Mouse (Mus musculus) midbrain, embryonic 13.5 days (tissue): Measurements from ENCODE around the gene Myo6. TPM values are rescaled to one million over a fixed set of nuclear protein-coding genes. Genes with fewer than 3 reads are reported as not detected.
A peak's percentile ranks its signal among the peaks of the same experiment; 100 is the strongest.

ENCODE experiments used
- ATAC-seq: fragments of 200-750 bp; cut with Nextera tagmentation; 2 replicates; pipeline ENCODE4 v1.8.0; 2017; ENCODE audit warnings: mild to moderate bottlenecking, moderate TSS enrichment, moderate library complexity
- H3K27ac ChIP-seq: fragments of 300-500 bp; sonication (generic); 2 replicates; pipeline ENCODE4 v1.5.1; 2015; ENCODE audit warnings: inconsistent platforms, mild to moderate bottlenecking, moderate library complexity
- H3K27me3 ChIP-seq: fragments of 300-500 bp; sonication (generic); 2 replicates; pipeline ENCODE4 v1.6.1; 2015; ENCODE audit warnings: mild to moderate bottlenecking, inconsistent platforms
- H3K36me3 ChIP-seq: fragments of 300-500 bp; sonication (generic); 2 replicates; pipeline ENCODE4 v1.6.1; 2015; ENCODE audit warnings: mild to moderate bottlenecking, inconsistent platforms
- H3K4me1 ChIP-seq: fragments of 300-500 bp; sonication (generic); replicated peaks from 2 replicates; pipeline ENCODE4 v1.6.1; 2015; ENCODE audit warnings: inconsistent platforms
- H3K4me2 ChIP-seq: fragments of 300-500 bp; sonication (generic); replicated peaks from 2 replicates; pipeline ENCODE4 v1.6.1; 2015; ENCODE audit warnings: moderate library complexity, mild to moderate bottlenecking, inconsistent platforms
- H3K4me3 ChIP-seq: fragments of 300-500 bp; sonication (generic); replicated peaks from 2 replicates; pipeline ENCODE4 v1.5.1; 2015; ENCODE audit warnings: mild to moderate bottlenecking, inconsistent platforms
- H3K9ac ChIP-seq: fragments of 300-500 bp; sonication (generic); replicated peaks from 2 replicates; pipeline ENCODE4 v1.6.1; 2015; ENCODE audit warnings: mild to moderate bottlenecking, inconsistent platforms
- H3K9me3 ChIP-seq: fragments of 300-500 bp; sonication (generic); 2 replicates; pipeline ENCODE4 v1.6.1; 2016; ENCODE audit warnings: mild to moderate bottlenecking, inconsistent platforms
- WGBS: fragments of 180-500 bp; shearing (Covaris S2); methylation state at CpG from one replicate; pipeline ENCODE4 v1.1.7; 2015; 5-methylcytosine and 5-hydroxymethylcytosine counted together
- polyA plus RNA-seq: library from polyadenylated mRNA; unstranded; fragments of >200 nt; fragmentation: Nextera tagmentation; extraction: Ambion mirVana; gene quantifications from 2 replicates; pipeline ENCODE4 v1.2.1, GENCODE M21; 2015

Gene Myo6
- polyA plus RNA-seq, 1 experiment from 2014 or later, result 15.4 TPM

GRCm38 (mm10) chr9:80280724-80281123, 115.9 kb downstream of the Myo6 start:
- Histone ChIP-seq H3K27ac (no peak overlapping the region), H3K9me3 (no peaks in the 10 kb centered on the region), H3K36me3 (peaks cover 5% of the 10 kb centered on the region; the same call in 1 of the 2 replicates), H3K9ac (no peak overlapping the region), H3K27me3 (no peaks in the 10 kb centered on the region), H3K4me1 (0 out of 2 replicates have a peak, but pooled peaks cover 3% of the 10 kb centered on the region), H3K4me2 (no peak overlapping the region), H3K4me3 (no peak overlapping the region)
- WGBS, result 92% methylated on average over 1 of the region's 1 CpGs
- no peak for ATAC-seq

DNA sequence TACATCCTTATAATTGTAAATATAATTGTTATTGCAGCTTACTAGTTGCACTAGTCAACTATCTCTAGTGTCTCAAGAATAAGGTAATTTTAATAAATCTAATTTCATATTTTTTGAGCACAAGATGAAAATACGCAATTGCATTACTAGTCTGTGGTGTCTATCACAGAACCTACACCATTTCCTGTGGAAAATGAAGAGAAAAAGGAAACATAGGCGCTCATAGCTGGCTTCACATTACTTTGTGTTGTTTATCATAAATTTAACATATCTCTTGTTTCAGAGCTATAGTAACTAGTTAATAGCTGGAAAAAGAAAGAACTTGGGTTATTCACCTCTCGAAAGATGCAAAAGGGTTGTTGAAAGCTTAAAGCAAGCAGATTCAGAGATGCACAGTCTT, 117.6 kb downstream of the Myo6 start:
- Histone ChIP-seq H3K4me1 (no peaks in the 10 kb centered on the region), H3K4me3 (no peak overlapping the region), H3K27ac (no peak overlapping the region), H3K9ac (no peak overlapping the region), H3K27me3 (no peaks in the 10 kb centered on the region), H3K9me3 (no peaks in the 10 kb centered on the region), H3K36me3 (peaks cover 5% of the 10 kb centered on the region; the same call in 1 of the 2 replicates), H3K4me2 (no peak overlapping the region)
- ATAC-seq, result no peak
- WGBS, result 93% methylated on average over 3 of the region's 3 CpGs

- ATAC-seq, result no peak
- Histone ChIP-seq H3K9ac (no peak overlapping the region), H3K9me3 (no peaks in the 10 kb centered on the region), H3K4me3 (no peak overlapping the region), H3K27ac (no peak overlapping the region), H3K36me3 (peaks cover 5% of the 10 kb centered on the region), H3K4me2 (no peak overlapping the region), H3K27me3 (no peaks in the 10 kb centered on the region), H3K4me1 (no peaks in the 10 kb centered on the region)
- WGBS, result 88% methylated on average over 2 of the region's 2 CpGs
Measured at GRCm38 (mm10) chr9:80284539-80285174, 119.8 kb downstream of the Myo6 start.

DNA sequence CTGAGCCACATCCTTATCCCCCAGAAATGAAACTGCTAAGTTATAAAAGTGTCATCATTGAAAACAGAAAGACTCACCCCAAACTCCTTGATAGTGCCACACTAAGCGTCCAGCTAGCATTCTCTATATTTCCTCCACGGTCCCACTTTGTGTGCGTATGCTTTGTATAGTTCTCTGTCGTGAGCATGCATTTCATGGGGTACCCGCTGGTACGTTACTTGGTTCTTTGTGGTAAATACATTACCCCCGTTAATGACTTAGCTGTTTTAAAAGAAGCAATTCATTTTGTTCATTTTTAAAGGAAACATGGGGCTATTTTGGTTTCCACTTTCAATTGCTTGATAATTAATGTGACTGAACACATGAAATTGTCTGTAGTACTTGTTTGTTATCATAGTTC, 122.0 kb downstream of the Myo6 start:
- Histone ChIP-seq H3K4me2 (no peak overlapping the region), H3K4me1 (no peaks in the 10 kb centered on the region), H3K4me3 (no peak overlapping the region), H3K27ac (no peak overlapping the region), H3K9ac (no peak overlapping the region), H3K9me3 (no peaks in the 10 kb centered on the region), H3K36me3 (peaks cover 11% of the 10 kb centered on the region), H3K27me3 (no peaks in the 10 kb centered on the region)
- 92% methylated on average over 7 of the region's 7 CpGs for WGBS
- no peak for ATAC-seq

- Histone ChIP-seq H3K27ac (no peak overlapping the region), H3K27me3 (no peaks in the 10 kb centered on the region), H3K4me3 (no peak overlapping the region), H3K4me2 (no peak overlapping the region), H3K9me3 (no peaks in the 10 kb centered on the region), H3K36me3 (peaks cover 11% of the 10 kb centered on the region), H3K4me1 (no peaks in the 10 kb centered on the region), H3K9ac (no peak overlapping the region)
- ATAC-seq, result peak; percentile 53; the same call in 1 of the 2 replicates
- 56% methylated on average over 2 of the region's 2 CpGs for WGBS
Measured at GRCm38 (mm10) chr9:80293056-80293584, 128.3 kb downstream of the Myo6 start.

GRCm38 (mm10) chr9:80296086-80296485, 131.3 kb downstream of the Myo6 start:
- H3K9ac ChIP-seq, result no peak overlapping the region
- no peak overlapping the region for H3K4me2 ChIP-seq
- H3K9me3 ChIP-seq, result no peaks in the 10 kb centered on the region
- WGBS, result 85% methylated on average over 4 of the region's 4 CpGs
- H3K4me1 ChIP-seq, result no peaks in the 10 kb centered on the region
- no peak overlapping the region for H3K27ac ChIP-seq
- no peak overlapping the region for H3K4me3 ChIP-seq
- no peak for ATAC-seq
- H3K36me3 ChIP-seq, result peaks cover 5% of the 10 kb centered on the region
- H3K27me3 ChIP-seq, result no peaks in the 10 kb centered on the region

DNA sequence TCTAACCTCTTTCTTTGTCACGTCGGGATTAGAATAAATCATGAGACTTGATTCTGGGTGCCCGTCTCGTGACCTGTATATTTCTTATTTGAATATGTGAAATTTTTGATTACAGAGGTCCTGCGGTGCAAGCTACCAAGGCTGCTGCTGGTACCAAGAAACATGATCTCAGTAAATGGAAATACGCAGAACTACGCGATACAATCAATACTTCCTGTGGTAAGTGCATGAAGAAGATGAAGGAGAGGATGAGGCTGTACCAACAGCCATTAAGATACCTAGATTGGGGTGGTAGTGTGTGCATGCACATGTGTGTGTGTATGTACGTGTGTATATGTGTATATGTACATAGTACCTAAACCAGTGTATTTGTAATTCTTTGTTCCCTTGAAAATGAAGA, 134.2 kb downstream of the Myo6 start:
- H3K36me3 ChIP-seq, result no peaks in the 10 kb centered on the region
- H3K27me3 ChIP-seq, result no peaks in the 10 kb centered on the region
- H3K4me2 ChIP-seq, result no peak overlapping the region
- no peaks in the 10 kb centered on the region for H3K4me1 ChIP-seq
- ATAC-seq, result no peak
- no peak overlapping the region for H3K9ac ChIP-seq
- WGBS, result 92% methylated on average over 9 of the region's 9 CpGs
- H3K4me3 ChIP-seq, result no peak overlapping the region
- H3K27ac ChIP-seq, result no peak overlapping the region
- H3K9me3 ChIP-seq, result no peaks in the 10 kb centered on the region

- no peaks in the 10 kb centered on the region for H3K9me3 ChIP-seq
- H3K27me3 ChIP-seq, result no peaks in the 10 kb centered on the region
- no peak overlapping the region for H3K9ac ChIP-seq
- H3K4me3 ChIP-seq, result no peak overlapping the region
- H3K27ac ChIP-seq, result no peak overlapping the region
- peaks cover 7% of the 10 kb centered on the region for H3K4me1 ChIP-seq
- ATAC-seq, result no peak
- 80% methylated on average over 4 of the region's 4 CpGs for WGBS
- no peak overlapping the region for H3K4me2 ChIP-seq
- no peaks in the 10 kb centered on the region for H3K36me3 ChIP-seq
Measured at GRCm38 (mm10) chr9:80303518-80303917, 138.7 kb downstream of the Myo6 start.

DNA sequence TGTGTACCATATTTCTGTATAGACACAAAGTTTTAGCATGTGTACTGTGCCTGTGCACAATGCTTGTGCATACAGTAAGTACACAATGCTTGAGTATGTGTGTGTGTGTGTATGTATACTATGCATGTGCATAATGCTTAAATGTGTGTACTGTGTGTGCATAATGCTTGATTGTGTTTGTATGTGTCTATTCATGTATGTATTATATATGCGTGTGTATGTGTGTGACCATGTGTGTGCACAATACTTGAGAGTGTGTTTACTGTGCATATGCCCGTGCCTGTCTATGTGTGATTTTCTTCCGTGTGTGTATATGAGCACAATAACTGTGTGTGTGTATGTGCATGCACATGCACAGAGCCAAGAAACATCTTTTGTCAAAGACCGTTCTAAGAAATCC, 141.6 kb downstream of the Myo6 start:
- no peaks in the 10 kb centered on the region for H3K9me3 ChIP-seq
- peaks cover 7% of the 10 kb centered on the region for H3K4me1 ChIP-seq
- WGBS, result 87% methylated on average over 4 of the region's 4 CpGs
- H3K27me3 ChIP-seq, result no peaks in the 10 kb centered on the region
- ATAC-seq, result peak; percentile 81
- H3K4me3 ChIP-seq, result peak overlapping the region; percentile 20; the same call in 1 of the 2 replicates
- H3K36me3 ChIP-seq, result no peaks in the 10 kb centered on the region
- peak overlapping the region; percentile 44 for H3K4me2 ChIP-seq
- peak overlapping the region; percentile 68; the same call in 1 of the 2 replicates for H3K27ac ChIP-seq
- no peak overlapping the region; the same call in 1 of the 2 replicates for H3K9ac ChIP-seq

DNA sequence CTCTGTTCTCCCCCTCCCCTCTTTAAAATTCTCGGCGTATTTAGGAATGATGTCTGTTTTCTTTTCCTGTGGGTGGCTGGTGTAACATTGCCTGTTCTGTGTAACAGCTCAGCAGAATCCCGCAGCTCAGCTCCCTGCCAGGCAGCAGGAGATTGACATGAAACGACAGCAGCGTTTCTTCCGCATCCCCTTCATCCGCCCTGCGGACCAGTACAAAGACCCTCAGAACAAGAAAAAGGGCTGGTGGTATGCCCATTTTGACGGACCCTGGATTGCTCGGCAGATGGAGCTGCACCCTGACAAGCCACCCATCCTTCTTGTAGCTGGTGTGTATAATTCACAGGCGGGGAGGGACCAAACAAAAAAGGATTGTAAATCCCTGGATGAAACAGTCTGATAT, 142.0 kb downstream of the Myo6 start:
- Histone ChIP-seq H3K4me3 (peak overlapping the region; percentile 20), H3K27ac (peak overlapping the region; percentile 68), H3K36me3 (no peaks in the 10 kb centered on the region), H3K9me3 (no peaks in the 10 kb centered on the region), H3K9ac (peak overlapping the region; percentile 46; the same call in 1 of the 2 replicates), H3K4me1 (peaks cover 7% of the 10 kb centered on the region), H3K4me2 (peak overlapping the region; percentile 44), H3K27me3 (no peaks in the 10 kb centered on the region)
- peak; percentile 96 for ATAC-seq
- 27% methylated on average over 11 of the region's 11 CpGs for WGBS

- Histone ChIP-seq H3K4me1 (peaks cover 7% of the 10 kb centered on the region), H3K9ac (no peak overlapping the region), H3K4me3 (no peak overlapping the region), H3K9me3 (no peaks in the 10 kb centered on the region), H3K27ac (no peak overlapping the region), H3K27me3 (no peaks in the 10 kb centered on the region), H3K4me2 (no peak overlapping the region), H3K36me3 (no peaks in the 10 kb centered on the region)
- WGBS, result 88% methylated on average over 13 of the region's 13 CpGs
- ATAC-seq, result peak; percentile 51; the same call in 1 of the 2 replicates
Measured at GRCm38 (mm10) chr9:80307629-80308028, 142.8 kb downstream of the Myo6 start.

GRCm38 (mm10) chr9:80313610-80314009, 148.8 kb downstream of the Myo6 start:
- Histone ChIP-seq H3K4me1 (no peaks in the 10 kb centered on the region), H3K36me3 (no peaks in the 10 kb centered on the region), H3K27ac (no peak overlapping the region), H3K27me3 (no peaks in the 10 kb centered on the region), H3K4me3 (no peak overlapping the region), H3K9me3 (no peaks in the 10 kb centered on the region), H3K4me2 (no peak overlapping the region), H3K9ac (no peak overlapping the region)
- no peak for ATAC-seq
- 89% methylated on average over 5 of the region's 5 CpGs for WGBS

- H3K4me3 ChIP-seq, result no peak overlapping the region
- no peak for ATAC-seq
- no peaks in the 10 kb centered on the region for H3K27me3 ChIP-seq
- H3K4me1 ChIP-seq, result no peaks in the 10 kb centered on the region
- H3K9me3 ChIP-seq, result no peaks in the 10 kb centered on the region
- H3K27ac ChIP-seq, result no peak overlapping the region
- H3K36me3 ChIP-seq, result no peaks in the 10 kb centered on the region
- H3K4me2 ChIP-seq, result no peak overlapping the region
- H3K9ac ChIP-seq, result no peak overlapping the region
- WGBS, result 96% methylated on average over 6 of the region's 6 CpGs
Measured at GRCm38 (mm10) chr9:80315922-80316321, 151.1 kb downstream of the Myo6 start.
